Mouse (Mus musculus) brain, embryonic 18.5 days (tissue): ENCODE data around the gene Kctd11.
"Not testable (repeated sequence)": the region's sequence is repeated elsewhere in the genome, so short reads cannot be mapped to it uniquely, and the experiment has no call there.

ENCODE experiments used
- DNase-seq: peaks from one replicate; pipeline ENCODE4 v3.0.0-alpha.2; 2012; ENCODE audit warnings: low read depth, low spot score

Kctd11 gene

DNA sequence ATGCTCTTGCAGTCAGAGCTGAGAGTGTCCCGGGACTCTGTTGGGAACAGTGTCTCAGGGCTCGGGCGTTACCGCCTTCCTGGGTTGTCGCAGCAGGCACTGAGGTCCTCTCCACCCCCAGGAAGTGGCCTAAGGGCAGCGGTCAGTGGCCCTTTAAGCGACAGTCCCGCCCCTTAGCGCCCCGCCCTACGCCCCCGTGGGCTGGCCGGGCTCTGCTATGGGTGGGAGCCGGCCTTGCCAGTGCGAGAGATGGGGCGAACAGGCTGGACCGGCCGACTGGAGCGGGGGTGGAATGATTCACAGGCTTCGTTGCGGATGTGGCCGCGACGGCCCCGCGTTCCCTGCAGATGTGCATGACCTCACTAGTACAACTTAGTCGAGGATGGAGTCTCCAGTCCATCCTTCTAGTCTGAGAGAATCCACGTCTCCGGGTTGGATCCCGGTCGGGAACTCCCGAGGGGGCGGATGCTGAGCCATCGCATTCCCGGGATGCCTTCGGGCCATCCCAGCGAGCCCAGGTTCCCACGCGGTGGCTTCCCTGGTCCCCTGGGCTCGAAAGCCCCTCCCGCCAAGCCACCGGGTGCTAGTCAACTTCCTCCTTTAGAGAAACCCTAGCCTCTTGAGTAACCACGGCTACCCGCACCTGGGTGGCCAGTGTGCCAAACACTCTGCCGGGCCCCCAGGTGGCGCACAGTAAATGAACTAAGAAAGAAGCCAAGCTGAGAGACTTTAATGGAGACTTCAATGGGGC is at the start of gene Kctd11:
Gene Kctd11, minus strand, starts transcription at position 554 of the 751 bp plus-strand sequence.
- DNase-seq, result no peak

DNA sequence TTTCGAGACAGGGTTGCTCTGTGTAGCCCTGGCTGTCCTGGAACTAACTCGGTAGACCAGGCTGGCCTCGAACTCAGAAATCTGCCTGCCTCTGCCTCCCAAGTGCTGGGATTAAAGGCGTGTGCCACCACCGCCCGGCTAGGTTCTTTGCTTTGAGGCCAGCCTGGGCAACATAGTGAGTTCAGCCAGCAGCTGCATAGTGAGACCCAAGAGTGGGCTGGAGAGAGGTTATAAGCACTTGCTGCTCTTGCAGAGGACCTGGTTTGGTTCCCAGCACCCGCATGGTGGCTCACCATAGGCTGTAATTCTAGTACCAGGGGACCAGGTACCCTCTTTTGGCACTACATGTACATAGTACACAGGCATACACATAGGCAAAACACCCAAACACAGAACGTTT is 49.0 kb upstream of the Kctd11 start:
- not testable (repeated sequence) for DNase-seq

GRCm38 (mm10) chr11:69929712-69930111 is 48.5 kb upstream of the Kctd11 start:
- DNase-seq, result no peak

- no peak for DNase-seq
These were observed 46.3 kb upstream of the Kctd11 start for GRCm38 (mm10) chr11:69927501-69927900.

DNA sequence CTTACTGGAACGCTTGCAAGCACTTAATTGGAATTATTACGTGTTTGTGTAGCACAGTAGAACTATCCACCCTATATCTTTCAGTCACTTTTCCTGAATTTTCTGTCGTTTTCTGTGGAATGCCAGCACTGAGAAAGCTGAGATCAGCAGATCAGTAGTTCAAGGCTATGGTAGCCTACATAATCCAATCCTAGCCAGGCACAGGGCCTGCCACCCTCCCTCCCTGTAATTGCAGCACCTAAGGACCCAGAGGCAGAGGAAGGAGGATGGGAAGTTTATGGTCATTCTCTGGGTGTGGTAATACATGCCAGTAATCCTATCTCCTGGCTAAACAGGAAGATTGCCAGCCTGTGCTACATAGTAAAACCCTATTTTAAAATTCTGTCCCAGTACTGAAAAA is 41.6 kb upstream of the Kctd11 start:
- DNase-seq, result no peak

- DNase-seq, result no peak
These were observed 41.0 kb upstream of the Kctd11 start for GRCm38 (mm10) chr11:69922012-69922756.

- peak; percentile 100 for DNase-seq
These were observed 40.2 kb upstream of the Kctd11 start, which contains the start of gene Eif5a for GRCm38 (mm10) chr11:69921114-69922011. TSS of gene Eif5a (minus strand) at chr11:69921958.

- DNase-seq, result no peak
These were observed 39.2 kb upstream of the Kctd11 start for GRCm38 (mm10) chr11:69920266-69921031.

DNA sequence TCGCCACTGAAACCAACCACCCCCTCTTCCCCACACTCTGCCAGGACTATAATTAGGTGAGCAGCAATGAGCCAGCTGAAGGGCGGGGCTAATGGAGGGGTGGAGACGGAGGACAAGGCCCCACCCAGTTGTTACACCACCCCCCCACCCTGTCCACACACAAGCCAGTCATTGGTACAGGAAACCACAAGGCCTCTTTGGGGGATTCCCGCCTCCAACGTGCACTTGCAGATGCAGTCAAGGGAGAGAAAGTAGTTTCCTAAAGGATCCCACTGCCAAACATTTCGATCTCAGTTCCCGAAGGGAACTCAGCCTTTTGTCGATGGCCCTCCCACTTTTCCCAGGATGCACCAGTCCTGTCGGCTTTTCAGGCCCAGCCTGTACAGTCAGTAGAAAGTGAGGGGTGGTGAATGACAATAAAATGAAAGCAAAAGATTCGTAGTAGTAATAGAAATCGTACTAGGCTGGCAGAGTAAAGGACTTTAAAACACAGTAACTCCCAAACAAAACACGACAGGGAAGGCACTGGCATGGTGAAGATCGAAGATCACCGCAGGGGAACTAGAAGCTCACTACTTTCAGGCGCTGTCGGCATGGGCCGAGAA is 38.6 kb upstream of the Kctd11 start:
- DNase-seq, result no peak

DNA sequence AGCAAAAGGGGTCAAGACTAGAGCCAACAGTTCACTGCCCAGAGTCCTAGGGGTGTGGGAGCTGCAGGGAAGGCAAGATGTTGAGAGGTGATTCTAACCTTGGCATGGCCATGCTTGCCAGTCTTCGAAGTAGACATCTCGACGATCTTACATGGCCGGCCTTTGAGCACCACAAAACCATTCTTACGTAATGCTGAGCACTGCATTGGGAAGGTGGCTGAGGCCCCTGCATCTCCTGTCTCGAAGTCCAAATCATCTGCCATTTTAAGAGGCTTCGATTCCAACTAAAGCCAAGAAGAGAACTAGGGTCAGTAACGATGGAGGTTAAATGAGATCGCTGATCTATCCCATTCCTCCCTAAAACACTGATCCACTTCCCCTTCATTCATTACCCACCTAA is 37.8 kb upstream of the Kctd11 start:
- DNase-seq, result no peak

GRCm38 (mm10) chr11:69918118-69918517 is 36.9 kb upstream of the Kctd11 start:
- no peak for DNase-seq

DNA sequence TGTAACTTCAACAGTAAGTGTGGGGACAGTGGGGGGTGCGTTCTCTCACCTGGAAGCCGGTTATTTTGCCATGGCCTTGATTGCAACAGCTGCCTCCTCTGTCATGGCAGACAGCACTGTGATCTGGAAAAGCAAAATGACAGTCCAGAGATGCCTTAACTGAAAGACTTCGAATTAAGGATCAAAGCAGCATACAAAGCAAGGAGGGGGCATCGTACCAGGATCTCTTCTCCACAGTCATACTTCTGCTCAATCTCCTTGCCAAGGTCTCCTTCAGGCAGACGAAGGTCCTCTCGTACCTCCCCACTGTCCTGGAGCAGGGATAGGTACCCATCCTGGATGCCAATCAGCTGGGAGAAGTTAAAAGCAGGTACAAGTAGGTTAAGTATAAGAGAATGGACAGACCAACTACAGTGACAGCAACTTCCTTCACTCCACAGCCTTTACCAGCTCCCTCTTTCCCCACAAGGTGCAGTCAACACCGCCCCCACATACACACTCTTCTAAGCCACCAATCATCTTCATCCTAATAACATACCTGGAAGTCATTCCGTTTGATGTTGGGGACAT is 36.3 kb upstream of the Kctd11 start:
- DNase-seq, result no peak

- DNase-seq, result not testable (repeated sequence)
These were observed 35.6 kb upstream of the Kctd11 start for GRCm38 (mm10) chr11:69916652-69917378.

DNA sequence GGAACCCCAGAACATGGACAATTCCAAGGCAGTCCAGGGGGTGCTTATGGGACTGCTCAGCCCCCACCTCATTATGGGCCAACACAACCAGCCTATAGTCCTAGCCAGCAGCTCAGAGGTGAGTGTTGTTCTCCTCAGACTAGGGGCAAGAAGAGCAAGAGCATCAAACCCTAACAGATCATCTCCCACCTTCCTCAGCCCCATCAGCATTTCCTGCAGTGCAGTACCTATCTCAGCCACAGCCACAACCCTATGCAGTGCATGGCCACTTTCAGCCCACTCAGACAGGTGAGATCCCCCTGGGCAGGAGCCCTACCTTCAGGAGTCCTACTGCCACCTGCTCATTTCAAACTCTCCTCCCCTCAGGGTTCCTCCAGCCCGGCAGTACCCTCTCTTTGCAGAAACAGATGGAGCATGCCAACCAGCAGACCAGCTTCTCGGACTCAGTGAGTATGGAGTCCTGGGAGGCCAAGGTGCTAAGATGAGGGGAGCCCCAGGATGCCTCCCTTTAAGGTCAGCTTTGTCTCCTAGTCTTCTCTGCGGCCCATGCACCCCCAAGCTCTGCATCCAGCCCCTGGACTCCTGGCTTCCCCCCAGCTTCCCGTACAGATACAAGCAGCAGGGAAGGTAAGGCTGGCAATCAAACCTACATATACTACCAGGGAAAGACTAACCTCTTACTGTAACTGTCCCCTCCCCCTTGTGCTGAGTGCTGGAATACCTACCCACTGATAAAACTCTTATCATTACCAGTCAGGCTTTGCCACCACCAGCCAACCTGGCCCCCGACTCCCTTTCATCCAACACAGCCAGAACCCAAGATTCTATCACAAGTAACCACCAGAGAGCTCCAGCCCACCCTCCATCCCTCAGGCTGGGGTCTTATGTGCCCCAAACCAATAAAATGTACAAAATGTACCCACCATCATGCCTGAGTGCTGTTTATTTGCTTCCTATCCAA is 34.7 kb upstream of the Kctd11 start:
- no peak for DNase-seq

DNA sequence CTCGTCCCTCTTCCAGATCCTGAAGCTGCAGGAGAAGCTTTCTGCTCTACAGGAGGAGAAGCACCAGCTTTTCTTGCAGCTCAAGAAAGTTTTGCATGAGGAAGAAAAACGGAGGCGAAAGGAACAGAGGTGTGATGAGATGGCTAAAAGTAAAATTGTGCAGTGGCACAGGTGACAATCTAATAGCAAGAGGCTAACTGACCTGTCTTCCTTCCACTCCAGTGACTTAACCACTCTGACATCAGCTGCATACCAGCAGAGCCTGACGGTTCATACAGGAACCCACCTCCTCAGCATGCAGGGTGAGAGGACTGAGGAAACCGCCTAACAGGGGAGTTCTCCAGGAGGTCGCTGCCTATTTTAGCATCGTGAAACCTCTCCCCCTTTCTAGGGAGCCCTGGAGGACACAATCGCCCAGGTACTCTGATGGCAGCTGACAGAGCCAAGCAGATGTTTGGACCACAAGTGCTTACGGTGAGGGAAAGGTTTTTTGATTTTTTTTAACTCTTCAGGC is 33.8 kb upstream of the Kctd11 start:
- DNase-seq, result no peak

GRCm38 (mm10) chr11:69914372-69914764 is 33.2 kb upstream of the Kctd11 start:
- DNase-seq, result no peak

DNA sequence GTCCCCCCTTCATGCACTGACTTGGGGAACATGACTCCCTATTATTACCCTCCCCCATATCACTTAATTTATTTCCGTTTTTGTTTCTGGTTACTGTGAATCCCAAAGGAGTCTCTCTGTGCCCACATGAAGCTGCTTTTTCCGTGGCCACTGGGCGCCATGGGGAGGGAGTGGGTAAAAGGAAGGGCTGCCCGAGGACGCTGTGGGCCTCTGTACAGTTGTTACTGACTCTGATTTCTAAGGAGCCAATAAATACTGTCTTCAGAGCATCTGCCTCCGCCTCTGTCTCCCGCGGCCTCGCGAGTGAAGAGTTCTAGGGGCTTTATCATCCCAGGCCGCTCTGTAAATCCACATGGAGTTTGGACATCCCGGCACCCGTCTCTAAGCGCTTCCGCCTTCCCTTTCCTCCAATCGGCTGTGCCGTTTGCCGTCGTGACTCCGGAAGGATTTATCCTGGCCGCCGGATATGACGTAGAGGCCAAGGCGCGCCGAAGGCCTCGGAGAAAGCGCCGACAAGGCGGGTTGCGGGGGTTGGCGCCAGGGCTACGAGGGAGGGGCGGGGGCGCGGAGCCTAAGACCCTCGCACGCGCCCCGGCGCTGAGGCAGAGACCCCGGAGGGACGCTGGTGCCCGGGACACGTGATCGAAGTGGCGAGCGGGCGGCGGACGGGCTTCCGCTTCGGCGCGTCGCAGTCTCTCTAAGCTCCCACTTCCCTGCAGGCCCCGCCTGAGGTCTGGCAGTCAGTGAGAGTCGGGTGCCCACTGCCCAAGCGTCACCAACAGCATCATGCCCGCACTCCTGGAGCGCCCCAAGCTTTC is 32.6 kb upstream of the Kctd11 start, which contains the start of gene Gps2:
Gene Gps2, plus strand, starts transcription at position 335 of the 818 bp plus-strand sequence.
- peak; percentile 93 for DNase-seq
